Mouse (Mus musculus): ENCODE results near the gene Rpl10. TPM values are rescaled to one million over a fixed set of nuclear protein-coding genes. Genes with fewer than 3 reads are reported as not detected.
A peak's percentile ranks its signal among the peaks of the same experiment; 100 is the strongest.

Gene Rpl10
- 342 and 444 TPM in 2 replicates for polyA plus RNA-seq (2015; fragmentation: Nextera tagmentation; extraction: Ambion mirVana)

DNA sequence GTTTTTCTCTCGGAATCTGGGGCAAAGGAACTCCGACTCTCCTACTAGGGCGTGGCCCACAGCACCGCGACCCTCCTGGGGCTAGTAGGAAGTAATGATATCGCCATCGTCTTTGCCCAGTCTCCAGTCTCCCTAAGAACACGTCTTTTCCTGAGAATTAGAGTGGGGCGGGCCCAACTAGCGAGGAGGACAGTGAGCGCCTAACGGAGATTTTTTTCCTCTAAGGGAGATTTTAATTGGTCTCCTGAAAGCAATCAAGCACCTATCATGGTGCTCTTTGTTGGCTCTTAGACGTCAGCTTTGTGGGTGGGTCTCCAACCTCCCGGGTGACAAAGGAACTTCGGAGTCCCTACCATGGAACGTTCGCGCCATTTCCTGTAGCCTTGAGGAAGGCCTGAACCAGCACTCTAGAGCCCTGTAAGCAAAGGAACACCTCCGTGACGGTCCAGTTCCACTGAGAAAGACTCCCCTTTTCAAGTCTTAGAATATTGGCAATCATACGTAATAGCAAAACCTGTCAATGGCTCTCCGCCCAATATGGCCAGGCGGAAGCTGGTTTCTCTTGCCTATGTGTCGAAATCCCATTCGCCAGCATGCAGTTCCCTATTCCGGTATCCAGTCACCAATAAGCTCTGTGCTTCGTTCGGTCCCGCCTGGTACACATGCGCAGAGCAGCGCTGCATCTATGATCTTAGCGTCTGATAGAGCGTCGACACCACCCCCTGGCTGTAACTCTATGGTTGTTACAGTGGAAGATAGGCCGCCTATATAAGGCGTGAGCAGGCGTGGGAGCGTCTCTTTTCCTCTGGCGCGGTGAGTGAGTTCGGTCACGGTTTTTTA is at the start of gene Rpl10:
Rpl10 (plus strand) TSS at position 751 of the 840 bp plus-strand sequence.
- peak within 1 kb of the TSS; percentile 52 for H3K4me3 ChIP-seq (ENCODE audit: low read length)
- H3K27me3 ChIP-seq (replicated peaks; ENCODE audit: control insufficient read depth, insufficient read depth, low read length) = no peaks in the 10 kb centered on the region
- peak within 1 kb of the TSS; percentile 94 for H3K27ac ChIP-seq (ENCODE audit: low read depth, low read length)
- H3K9ac ChIP-seq (ENCODE audit: low read depth, low read length) = peak within 1 kb of the TSS; percentile 67
- H3K4me1 ChIP-seq (ENCODE audit: control insufficient read depth, insufficient read depth, low read depth, low read length) = peaks cover 2% of the 10 kb centered on the region; the same call in 1 of the 2 replicates
- H3K4me2 ChIP-seq (ENCODE audit: low read length) = peak within 1 kb of the TSS; percentile 61
- peak; percentile 96 for ATAC-seq
- H3K9me3 ChIP-seq (ENCODE audit: control insufficient read depth, low read length) = no peaks in the 10 kb centered on the region
- H3K36me3 ChIP-seq (ENCODE audit: control insufficient read depth, insufficient read depth, low read length) = no peaks in the 10 kb centered on the region
- 14% methylated on average over 42 of the region's 42 CpGs for WGBS

DNA sequence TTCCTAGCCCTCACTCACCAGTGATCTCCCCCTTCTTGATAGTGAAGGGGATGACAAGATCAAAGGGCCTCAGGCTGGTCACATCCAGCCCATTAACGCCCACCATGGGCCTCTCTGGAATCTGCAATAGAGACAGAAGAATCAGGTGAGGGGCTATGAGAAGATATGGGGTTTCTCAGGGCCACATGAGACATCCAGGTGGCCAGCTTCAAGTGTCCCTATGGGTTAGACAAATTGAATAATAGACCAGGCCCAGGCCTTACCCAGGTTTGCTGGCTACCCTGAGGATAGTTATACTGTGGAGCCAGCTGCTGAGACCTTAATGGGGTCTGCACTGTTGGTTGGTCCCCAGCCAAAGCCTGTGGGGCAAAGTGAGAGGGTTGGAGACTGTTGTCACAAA is 40.6 kb upstream of the Rpl10 start:
- H3K4me2 ChIP-seq (ENCODE audit: low read length) = no peak overlapping the region
- peaks cover 50% of the 10 kb centered on the region for H3K36me3 ChIP-seq (ENCODE audit: control insufficient read depth, insufficient read depth, low read length)
- no peak overlapping the region for H3K27ac ChIP-seq (ENCODE audit: low read depth, low read length)
- H3K9me3 ChIP-seq (ENCODE audit: control insufficient read depth, low read length) = no peaks in the 10 kb centered on the region
- no peak overlapping the region for H3K9ac ChIP-seq (ENCODE audit: low read depth, low read length)
- no peak overlapping the region for H3K4me3 ChIP-seq (ENCODE audit: low read length)
- H3K4me1 ChIP-seq (ENCODE audit: control insufficient read depth, insufficient read depth, low read depth, low read length) = no peaks in the 10 kb centered on the region
- ATAC-seq = no peak
- 73% methylated on average over 1 of the region's 1 CpGs for WGBS
- no peaks in the 10 kb centered on the region for H3K27me3 ChIP-seq (replicated peaks; ENCODE audit: control insufficient read depth, insufficient read depth, low read length)

DNA sequence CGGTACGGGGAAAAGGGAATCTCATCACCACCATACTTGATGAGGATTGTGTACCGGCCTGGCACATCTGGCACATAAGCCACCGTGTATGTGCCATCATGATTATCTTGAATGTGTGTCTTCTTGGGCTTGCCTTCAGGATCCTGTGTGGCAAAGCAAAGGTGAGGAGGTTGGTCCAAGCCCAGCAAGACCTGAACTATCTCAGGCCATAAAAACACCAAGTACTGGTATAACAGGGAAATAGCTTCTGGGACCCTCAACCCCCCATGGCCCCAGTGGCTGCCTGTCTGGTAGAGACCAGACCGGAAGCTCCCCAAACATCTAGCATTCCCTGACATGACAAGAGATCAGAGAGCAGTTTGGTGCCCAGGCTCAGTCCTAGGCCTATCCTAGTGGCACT is 37.4 kb upstream of the Rpl10 start:
- no peak overlapping the region for H3K4me3 ChIP-seq (ENCODE audit: low read length)
- H3K27ac ChIP-seq (ENCODE audit: low read depth, low read length) = no peak overlapping the region
- H3K4me2 ChIP-seq (ENCODE audit: low read length) = no peak overlapping the region
- no peaks in the 10 kb centered on the region for H3K9me3 ChIP-seq (ENCODE audit: control insufficient read depth, low read length)
- no peaks in the 10 kb centered on the region for H3K27me3 ChIP-seq (replicated peaks; ENCODE audit: control insufficient read depth, insufficient read depth, low read length)
- WGBS = 93% methylated on average over 5 of the region's 5 CpGs
- no peak for ATAC-seq
- H3K4me1 ChIP-seq (ENCODE audit: control insufficient read depth, insufficient read depth, low read depth, low read length) = no peaks in the 10 kb centered on the region
- H3K36me3 ChIP-seq (ENCODE audit: control insufficient read depth, insufficient read depth, low read length) = peaks cover 45% of the 10 kb centered on the region
- H3K9ac ChIP-seq (ENCODE audit: low read depth, low read length) = no peak overlapping the region

DNA sequence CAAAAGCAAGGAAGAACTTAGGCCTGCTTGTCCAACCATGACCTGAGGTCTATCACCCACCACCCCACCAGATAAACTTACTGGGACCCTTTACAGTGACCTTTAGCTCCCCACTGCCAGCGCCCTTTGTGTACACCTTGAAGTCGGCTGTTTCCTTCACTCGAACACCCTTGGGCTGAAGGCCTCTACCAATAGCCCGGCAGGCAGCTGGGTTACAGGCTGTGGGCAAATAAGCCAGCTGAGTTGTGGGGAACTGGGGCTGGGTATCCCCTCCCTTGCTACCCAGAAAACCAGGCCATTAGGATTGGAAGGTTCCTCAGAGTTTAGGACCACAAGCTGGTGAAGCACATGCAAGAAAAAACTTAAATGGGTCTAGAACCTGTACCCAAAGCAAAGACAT is 30.3 kb upstream of the Rpl10 start:
- Histone ChIP-seq H3K4me3 (ENCODE audit: low read length) (no peak overlapping the region), H3K27ac (ENCODE audit: low read depth, low read length) (no peak overlapping the region), H3K36me3 (ENCODE audit: control insufficient read depth, insufficient read depth, low read length) (peaks cover 37% of the 10 kb centered on the region), H3K9ac (ENCODE audit: low read depth, low read length) (no peak overlapping the region), H3K4me2 (ENCODE audit: low read length) (no peak overlapping the region), H3K4me1 (ENCODE audit: control insufficient read depth, insufficient read depth, low read depth, low read length) (peaks cover 11% of the 10 kb centered on the region), H3K27me3 (replicated peaks; ENCODE audit: control insufficient read depth, insufficient read depth, low read length) (no peaks in the 10 kb centered on the region), H3K9me3 (ENCODE audit: control insufficient read depth, low read length) (no peaks in the 10 kb centered on the region)
- no peak for ATAC-seq
- WGBS = 92% methylated on average over 4 of the region's 4 CpGs

DNA sequence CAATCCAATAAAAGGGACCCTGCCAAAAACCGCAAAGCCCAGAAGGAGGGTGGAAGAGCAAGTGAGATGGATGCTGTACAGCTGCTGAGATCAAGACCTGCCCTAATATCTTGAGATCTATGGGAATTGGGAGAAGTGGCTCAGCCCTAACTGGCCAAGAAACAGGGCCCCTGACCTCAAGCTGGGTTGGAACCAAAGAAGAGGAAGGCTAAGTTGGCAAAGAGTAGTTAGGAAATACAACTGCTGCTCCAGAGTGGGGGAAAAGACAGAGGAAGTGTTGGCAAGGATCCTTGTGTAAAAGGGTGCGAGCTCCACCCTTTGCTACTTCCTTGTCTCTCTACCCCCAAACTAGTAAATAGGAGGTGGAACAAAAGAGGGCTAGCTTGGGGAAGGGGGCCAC is 27.2 kb upstream of the Rpl10 start:
- no peak overlapping the region for H3K27ac ChIP-seq (ENCODE audit: low read depth, low read length)
- H3K36me3 ChIP-seq (ENCODE audit: control insufficient read depth, insufficient read depth, low read length) = peaks cover 20% of the 10 kb centered on the region
- peak overlapping the region; percentile 49 for H3K4me2 ChIP-seq (ENCODE audit: low read length)
- H3K9ac ChIP-seq (ENCODE audit: low read depth, low read length) = no peak overlapping the region
- ATAC-seq = no peak
- no peaks in the 10 kb centered on the region for H3K27me3 ChIP-seq (replicated peaks; ENCODE audit: control insufficient read depth, insufficient read depth, low read length)
- peaks cover 11% of the 10 kb centered on the region for H3K4me1 ChIP-seq (ENCODE audit: control insufficient read depth, insufficient read depth, low read depth, low read length)
- H3K4me3 ChIP-seq (ENCODE audit: low read length) = peak overlapping the region; percentile 58; the same call in 1 of the 2 replicates
- 76% methylated on average over 2 of the region's 2 CpGs for WGBS
- H3K9me3 ChIP-seq (ENCODE audit: control insufficient read depth, low read length) = no peaks in the 10 kb centered on the region

DNA sequence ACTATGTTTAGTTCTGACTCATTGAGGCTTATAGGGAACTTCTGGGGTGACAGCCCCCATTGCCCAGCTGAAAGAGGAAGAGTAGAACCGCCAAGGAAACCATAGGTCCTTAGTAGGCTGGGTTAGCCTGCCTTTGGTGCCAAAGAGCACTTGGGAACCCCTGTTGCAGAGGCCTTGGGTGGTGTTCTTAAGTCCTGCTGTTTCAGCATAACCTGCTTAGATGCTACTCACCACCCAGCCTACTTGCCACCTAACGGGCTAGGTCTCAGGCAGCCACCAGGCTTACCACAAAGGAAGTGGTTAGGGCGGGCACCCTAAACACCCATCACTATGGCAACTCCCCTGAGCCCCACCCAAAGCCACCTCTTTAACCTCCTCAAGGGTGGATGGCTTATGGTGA is 26.8 kb upstream of the Rpl10 start:
- Histone ChIP-seq H3K4me2 (ENCODE audit: low read length) (peak overlapping the region; percentile 49), H3K4me3 (ENCODE audit: low read length) (peak overlapping the region; percentile 58), H3K36me3 (ENCODE audit: control insufficient read depth, insufficient read depth, low read length) (peaks cover 20% of the 10 kb centered on the region), H3K9me3 (ENCODE audit: control insufficient read depth, low read length) (no peaks in the 10 kb centered on the region), H3K9ac (ENCODE audit: low read depth, low read length) (no peak overlapping the region), H3K4me1 (ENCODE audit: control insufficient read depth, insufficient read depth, low read depth, low read length) (peaks cover 11% of the 10 kb centered on the region), H3K27me3 (replicated peaks; ENCODE audit: control insufficient read depth, insufficient read depth, low read length) (no peaks in the 10 kb centered on the region), H3K27ac (ENCODE audit: low read depth, low read length) (no peak overlapping the region)
- ATAC-seq = no peak
- WGBS = 70% methylated on average over 3 of the region's 3 CpGs

DNA sequence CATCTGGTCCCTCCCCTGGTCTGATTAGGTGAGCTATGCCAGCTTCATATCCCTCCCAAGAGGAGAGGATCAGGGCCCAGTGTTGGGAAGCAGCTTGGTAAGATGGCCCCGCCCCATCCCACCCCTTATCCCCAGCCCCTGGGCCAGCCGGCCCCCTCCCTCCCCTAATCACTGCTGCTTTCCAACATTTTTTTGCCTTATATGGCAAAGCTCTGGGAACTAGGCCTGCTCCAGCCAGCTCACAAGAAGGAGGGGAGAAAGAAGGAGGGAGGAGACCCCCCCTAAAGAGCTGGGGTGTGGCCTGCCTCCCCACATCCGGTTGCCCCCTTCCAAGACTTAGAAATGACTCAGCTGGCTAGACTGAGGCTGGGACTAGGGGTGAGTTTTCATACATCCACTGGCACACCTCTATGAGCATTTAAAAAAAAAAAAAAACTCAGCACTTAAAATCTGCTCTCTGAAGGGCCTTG is 26.0 kb upstream of the Rpl10 start:
- Histone ChIP-seq H3K27ac (ENCODE audit: low read depth, low read length) (peak overlapping the region; percentile 40; the same call in 1 of the 2 replicates), H3K9ac (ENCODE audit: low read depth, low read length) (peak overlapping the region; percentile 74; the same call in 1 of the 2 replicates), H3K36me3 (ENCODE audit: control insufficient read depth, insufficient read depth, low read length) (peaks cover 16% of the 10 kb centered on the region), H3K9me3 (ENCODE audit: control insufficient read depth, low read length) (no peaks in the 10 kb centered on the region), H3K4me2 (ENCODE audit: low read length) (peak overlapping the region; percentile 49), H3K4me1 (ENCODE audit: control insufficient read depth, insufficient read depth, low read depth, low read length) (peaks cover 11% of the 10 kb centered on the region), H3K27me3 (replicated peaks; ENCODE audit: control insufficient read depth, insufficient read depth, low read length) (no peaks in the 10 kb centered on the region), H3K4me3 (ENCODE audit: low read length) (peak overlapping the region; percentile 58)
- peak; percentile 50 for ATAC-seq
- 38% methylated on average over 3 of the region's 3 CpGs for WGBS

DNA sequence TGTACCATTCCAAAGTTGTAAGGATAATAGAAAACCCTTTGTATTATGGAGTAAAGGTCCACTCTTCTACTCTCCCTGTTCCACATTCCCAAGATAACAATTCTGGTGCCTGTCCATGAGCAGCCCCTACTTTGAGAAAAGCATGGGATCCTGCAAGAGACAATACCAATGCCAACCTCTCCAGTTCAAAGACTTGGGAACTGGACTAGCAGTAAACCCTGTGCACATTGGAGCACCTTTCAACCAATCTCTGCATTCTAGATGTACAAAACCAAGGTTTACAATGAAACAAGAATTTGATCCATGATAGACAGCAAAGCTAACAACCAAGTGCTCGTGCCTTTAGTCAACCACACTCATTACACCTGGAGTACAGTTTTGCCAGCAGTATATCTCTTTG is 25.5 kb upstream of the Rpl10 start:
- Histone ChIP-seq H3K27ac (ENCODE audit: low read depth, low read length) (peak overlapping the region; percentile 1; the same call in 1 of the 2 replicates), H3K9ac (ENCODE audit: low read depth, low read length) (peak overlapping the region; percentile 74), H3K4me2 (ENCODE audit: low read length) (peak overlapping the region; percentile 49), H3K4me1 (ENCODE audit: control insufficient read depth, insufficient read depth, low read depth, low read length) (peaks cover 11% of the 10 kb centered on the region), H3K4me3 (ENCODE audit: low read length) (peak overlapping the region; percentile 58), H3K27me3 (replicated peaks; ENCODE audit: control insufficient read depth, insufficient read depth, low read length) (no peaks in the 10 kb centered on the region), H3K36me3 (ENCODE audit: control insufficient read depth, insufficient read depth, low read length) (peaks cover 14% of the 10 kb centered on the region), H3K9me3 (ENCODE audit: control insufficient read depth, low read length) (no peaks in the 10 kb centered on the region)
- WGBS = 23% methylated on average over 1 of the region's 1 CpGs
- ATAC-seq = no peak

DNA sequence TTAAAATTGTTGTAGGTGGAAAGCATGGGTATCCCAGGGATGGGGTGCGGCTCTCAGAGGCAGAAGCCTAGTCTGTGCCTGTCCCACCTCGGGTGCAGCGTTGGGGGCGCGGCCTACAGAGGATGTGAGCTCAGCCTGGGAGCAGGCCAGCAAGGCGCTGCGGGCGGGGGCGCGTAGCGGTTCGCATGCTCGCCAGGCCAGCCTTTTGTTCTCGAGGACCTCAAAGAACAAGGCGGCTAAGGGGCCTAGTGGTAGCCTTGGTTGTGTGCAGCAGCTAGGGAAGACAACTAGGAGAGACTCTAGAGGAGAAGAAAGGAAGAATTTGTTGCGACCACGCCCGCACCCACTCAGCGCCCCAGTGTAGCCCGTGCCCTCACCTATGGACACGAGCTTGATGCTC is 24.9 kb upstream of the Rpl10 start:
- peak; percentile 45 for ATAC-seq
- Histone ChIP-seq H3K4me2 (ENCODE audit: low read length) (peak overlapping the region; percentile 49), H3K36me3 (ENCODE audit: control insufficient read depth, insufficient read depth, low read length) (peaks cover 9% of the 10 kb centered on the region), H3K9ac (ENCODE audit: low read depth, low read length) (peak overlapping the region; percentile 74), H3K27me3 (replicated peaks; ENCODE audit: control insufficient read depth, insufficient read depth, low read length) (no peaks in the 10 kb centered on the region), H3K4me3 (ENCODE audit: low read length) (peak overlapping the region; percentile 58), H3K27ac (ENCODE audit: low read depth, low read length) (peak overlapping the region; percentile 83), H3K9me3 (ENCODE audit: control insufficient read depth, low read length) (no peaks in the 10 kb centered on the region), H3K4me1 (ENCODE audit: control insufficient read depth, insufficient read depth, low read depth, low read length) (peaks cover 11% of the 10 kb centered on the region)
- 23% methylated on average over 21 of the region's 21 CpGs for WGBS

Measured in hindbrain, embryonic 16.5 days (tissue).